Mouse (Mus musculus): ENCODE data around the gene Gm7137.

DNA sequence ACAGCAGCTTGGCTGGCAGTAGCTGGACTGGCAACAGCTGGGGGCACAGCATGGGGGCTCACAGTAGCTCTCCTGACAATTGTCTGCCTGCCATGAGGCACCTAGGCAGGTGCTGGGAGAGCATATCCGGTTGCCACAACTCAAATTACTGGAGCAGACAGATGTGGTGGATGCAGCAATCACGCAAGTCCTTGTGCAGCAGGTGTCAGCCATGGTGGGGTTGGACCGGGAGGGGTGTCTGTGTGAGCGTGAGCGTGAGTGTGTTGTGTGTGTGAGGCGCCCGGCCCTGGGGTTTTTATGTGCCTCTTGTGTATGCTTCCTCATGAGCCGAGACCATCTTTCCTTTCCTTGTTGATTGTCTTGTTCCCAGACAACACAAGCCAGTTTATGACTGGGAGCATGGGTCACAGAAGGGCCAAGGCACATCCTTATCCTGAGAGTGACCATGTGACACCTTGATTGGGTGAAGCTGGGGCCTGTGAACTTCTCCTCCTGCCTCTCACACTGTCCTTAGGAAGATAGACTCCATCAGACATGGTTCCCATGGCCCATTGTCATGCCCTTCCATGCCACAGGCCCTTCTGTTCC is 11.0 kb upstream of the Gm7137 start, which contains the start of gene Gm19668:
- TF ChIP-seq POLR2A (IDR thresholded peaks at IDR 0.05; ENCODE audit: insufficient read depth, low read length), result no peak
- TF ChIP-seq CTCF (IDR thresholded peaks at IDR 0.05; ENCODE audit: low read depth, low read length), result no peak
- no peak for TF ChIP-seq EP300 (IDR thresholded peaks at IDR 0.05; ENCODE audit: insufficient read depth, low read depth, low read length)
